Mouse (Mus musculus): ENCODE data around the gene Mcidas. TPM values are rescaled to one million over a fixed set of nuclear protein-coding genes. Genes with fewer than 3 reads are reported as not detected.

Mcidas gene
- total and polyA plus RNA-seq, 3 experiments: not detected

DNA sequence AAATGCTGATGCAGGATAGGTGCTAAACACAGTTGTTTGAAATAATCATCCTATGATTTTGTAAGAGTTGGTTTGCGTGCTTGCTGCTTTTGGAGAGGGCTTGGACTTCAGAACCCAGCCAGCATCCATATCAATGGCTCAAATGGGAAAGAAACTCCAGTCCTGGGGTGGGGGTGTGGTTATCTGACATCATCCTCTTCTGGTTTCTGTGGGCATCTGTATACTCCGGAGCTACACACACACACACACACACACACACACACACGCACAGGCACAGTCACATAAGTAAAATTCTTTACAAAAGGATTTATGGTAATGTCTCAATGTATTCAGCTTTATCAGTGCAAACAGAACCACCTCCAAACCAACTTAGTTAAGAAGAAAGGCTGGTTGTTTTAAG is 6.4 kb downstream of the Mcidas start:
- H3K4me1 ChIP-seq (ENCODE audit: control insufficient read depth in 1 of 2, insufficient read depth in 2 of 2): peaks cover 0 to 26% of the 10 kb centered on the region in 2 experiments; a peak in 2 of 4 replicates
- DNase-seq (ENCODE audit: extremely low read depth): no peak
- no peaks in the 10 kb centered on the region for H3K36me3 ChIP-seq (replicated peaks in 1 of 2; ENCODE audit: control insufficient read depth in 1 of 2, insufficient read depth in 1 of 2, low read length in 1 of 2)
- TF ChIP-seq USF1 (IDR thresholded peaks at IDR 0.05; ENCODE audit: low read depth, low read length) (no peak), NRF1 (IDR thresholded peaks at IDR 0.05; ENCODE audit: low read depth, low read length) (no peak), SIN3A (IDR thresholded peaks at IDR 0.05; ENCODE audit: low read length) (no peak), USF2 (conservative IDR thresholded peaks at IDR 0.05; ENCODE audit: low read depth, low read length) (no peak), ZMIZ1 (IDR thresholded peaks at IDR 0.05; ENCODE audit: low read depth, low read length) (no peak), HCFC1 (IDR thresholded peaks at IDR 0.05; ENCODE audit: low read depth, low read length) (no peak), GABPA (IDR thresholded peaks at IDR 0.05; ENCODE audit: insufficient replicate concordance, low read depth, low read length) (no peak), MAFK (IDR thresholded peaks at IDR 0.05; ENCODE audit: insufficient replicate concordance, low read length) (no peak), MXI1 (IDR thresholded peaks at IDR 0.05; ENCODE audit: low read depth, low read length) (no peak), RAD21 (IDR thresholded peaks at IDR 0.05; ENCODE audit: low read depth, low read length) (no peak), ZKSCAN1 (IDR thresholded peaks at IDR 0.05; ENCODE audit: borderline replicate concordance, low read depth, low read length) (no peak), JUN (IDR thresholded peaks at IDR 0.05; ENCODE audit: insufficient read depth, low read depth, low read length) (no peak), CHD1 (IDR thresholded peaks at IDR 0.05; ENCODE audit: low read depth, low read length) (no peak), ETS1 (conservative IDR thresholded peaks at IDR 0.05; ENCODE audit: low read depth, low read length) (no peak), JUND (conservative IDR thresholded peaks at IDR 0.05; ENCODE audit: low read depth, low read length) (no peak), E2F4 (IDR thresholded peaks at IDR 0.05; ENCODE audit: insufficient replicate concordance, low read depth, low read length) (no peak), MEF2A (IDR thresholded peaks at IDR 0.05; ENCODE audit: borderline replicate concordance, low read depth, low read length) (no peak)
- no peak overlapping the region for H3K9ac ChIP-seq (ENCODE audit: insufficient read depth, low read depth)
- no peaks in the 10 kb centered on the region for H3K79me2 ChIP-seq (replicated peaks; ENCODE audit: control insufficient read depth, extremely low read depth, insufficient read depth, poor library complexity, severe bottlenecking)
- dilution Hi-C loops (cut with MboI; ENCODE audit: extremely low pct_ligation_motif_present, extremely low pct_unique_long_range_greater_than_20kb, low sequenced_read_pairs): no loop called here
- in situ Hi-C loops (cut with MboI; ENCODE audit: low pct_ligation_motif_present, low pct_unique_long_range_greater_than_20kb, low sequenced_read_pairs): no loop called here
- no peak overlapping the region for H3K4me2 ChIP-seq (ENCODE audit: insufficient read depth, low read depth, poor library complexity, severe bottlenecking)
- no peak overlapping the region for H3K4me3 ChIP-seq (replicated peaks in 1 of 3; ENCODE audit: low read depth in 2 of 3, low read length in 2 of 3, poor library complexity in 1 of 3)
- H3K9me3 ChIP-seq (replicated peaks; ENCODE audit: low read length): no peaks in the 10 kb centered on the region
- H3K27me3 ChIP-seq (replicated peaks): peaks cover 30% of the 10 kb centered on the region
- H3K27ac ChIP-seq (ENCODE audit: insufficient read depth, low read depth): no peak overlapping the region

DNA sequence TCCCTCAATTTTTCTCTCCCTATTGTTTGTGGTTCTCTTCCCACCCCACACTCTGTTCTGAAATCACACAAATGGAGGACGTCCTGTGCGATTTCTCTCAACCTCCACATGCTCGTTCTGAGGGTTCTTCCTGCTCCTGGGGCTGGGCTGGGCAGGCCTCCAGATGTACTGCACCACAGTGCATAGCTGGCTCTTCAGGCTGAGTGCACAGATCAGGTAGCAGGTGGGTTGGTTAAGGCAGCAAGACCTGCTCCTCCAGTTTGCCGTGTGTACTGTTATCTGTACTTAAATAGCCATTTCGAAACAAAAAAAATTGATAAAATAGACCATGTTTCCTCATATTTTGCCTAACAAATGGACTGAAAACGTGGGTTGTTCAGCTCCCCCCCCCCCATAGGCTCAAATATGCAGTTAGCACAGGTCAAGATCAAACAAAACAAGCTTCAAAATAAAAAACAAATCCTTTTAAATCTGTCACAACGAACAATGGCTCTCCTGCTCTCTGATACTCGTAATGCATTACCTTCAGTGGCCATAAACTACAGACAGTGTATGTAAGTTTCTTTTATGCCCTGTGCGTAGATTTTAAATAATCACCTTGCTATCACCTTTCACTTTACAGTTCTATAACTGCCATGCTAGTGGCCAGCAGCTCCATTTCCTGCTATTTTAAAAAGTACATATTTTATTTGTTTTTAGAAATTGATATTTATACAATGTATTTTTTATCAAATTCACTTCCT is 7.1 kb downstream of the Mcidas start:
- no peaks in the 10 kb centered on the region for H3K9me3 ChIP-seq (replicated peaks; ENCODE audit: low read length)
- dilution Hi-C loops (cut with MboI; ENCODE audit: extremely low pct_ligation_motif_present, extremely low pct_unique_long_range_greater_than_20kb, low sequenced_read_pairs): no loop called here
- H3K4me1 ChIP-seq (ENCODE audit: control insufficient read depth in 1 of 2, insufficient read depth in 2 of 2): peaks cover 0 to 22% of the 10 kb centered on the region in 2 experiments; a peak in 2 of 4 replicates
- no peak for DNase-seq (ENCODE audit: extremely low read depth)
- in situ Hi-C loops (cut with MboI; ENCODE audit: low pct_ligation_motif_present, low pct_unique_long_range_greater_than_20kb, low sequenced_read_pairs): no loop called here
- no peak overlapping the region for H3K9ac ChIP-seq (ENCODE audit: insufficient read depth, low read depth)
- H3K79me2 ChIP-seq (replicated peaks; ENCODE audit: control insufficient read depth, extremely low read depth, insufficient read depth, poor library complexity, severe bottlenecking): no peaks in the 10 kb centered on the region
- peak overlapping the region; percentile 0; the same call in 1 of the 2 replicates for H3K4me2 ChIP-seq (ENCODE audit: insufficient read depth, low read depth, poor library complexity, severe bottlenecking)
- H3K27ac ChIP-seq (ENCODE audit: insufficient read depth, low read depth): no peak overlapping the region
- peaks cover 26% of the 10 kb centered on the region for H3K27me3 ChIP-seq (replicated peaks)
- no peak for TF ChIP-seq PAX5 (IDR thresholded peaks at IDR 0.05; ENCODE audit: low read length)
- no peak for TF ChIP-seq ETS1 (conservative IDR thresholded peaks at IDR 0.05; ENCODE audit: low read depth, low read length)
- TF ChIP-seq CHD1 (IDR thresholded peaks at IDR 0.05; ENCODE audit: low read depth, low read length): no peak
- no peaks in the 10 kb centered on the region for H3K36me3 ChIP-seq (replicated peaks in 1 of 2; ENCODE audit: control insufficient read depth in 1 of 2, insufficient read depth in 1 of 2, low read length in 1 of 2)
- H3K4me3 ChIP-seq (replicated peaks in 1 of 3; ENCODE audit: low read depth in 2 of 3, low read length in 2 of 3, poor library complexity in 1 of 3): no peak overlapping the region

Measured in CH12.LX (cell line).